Mouse (Mus musculus) kidney, postnatal 10 days (tissue): ENCODE data around the gene 2310030G06Rik.

ENCODE experiments used
- DNase-seq: peaks from one replicate; pipeline ENCODE4 v3.0.0; 2021; ENCODE audit warnings: mixed read lengths

2310030G06Rik gene

GRCm38 (mm10) chr9:50700921-50701691 lies 45.2 kb downstream of the 2310030G06Rik start:
- DNase-seq = peak; percentile 64

GRCm38 (mm10) chr9:50698418-50699409 lies 47.6 kb downstream of the 2310030G06Rik start:
- DNase-seq = peak; percentile 59

- DNase-seq = peak; percentile 81
Measured at GRCm38 (mm10) chr9:50697706-50698041, 48.7 kb downstream of the 2310030G06Rik start.

GRCm38 (mm10) chr9:50696851-50697705 lies 49.3 kb downstream of the 2310030G06Rik start:
- no peak for DNase-seq

- DNase-seq = no peak
Measured at GRCm38 (mm10) chr9:50695153-50695552, 51.2 kb downstream of the 2310030G06Rik start.

GRCm38 (mm10) chr9:50693631-50694030 lies 52.7 kb downstream of the 2310030G06Rik start:
- DNase-seq = peak; percentile 83

GRCm38 (mm10) chr9:50692626-50693580 lies 53.4 kb downstream of the 2310030G06Rik start:
- DNase-seq = peak; percentile 38
